Mouse (Mus musculus) cerebellum, adult 2 months (tissue): ENCODE results near the gene Rps25. TPM values are rescaled to one million over a fixed set of nuclear protein-coding genes. Genes with fewer than 3 reads are reported as not detected.

Experiments used
- DNase-seq, 2 experiments: peaks; one replicate each; pipeline ENCODE4 v3.0.0; 2021
- H3K27ac ChIP-seq: fragments of 200-500 bp; 2 replicates; pipeline ENCODE4 v1.5.1; 2012; ENCODE audit warnings: low read length, control low read depth, inconsistent platforms; ENCODE audit not compliant: insufficient read depth
- H3K27me3 ChIP-seq: fragments of 200-500 bp; 2 replicates; pipeline ENCODE4 v1.6.1; 2012; ENCODE audit warnings: inconsistent platforms, mild to moderate bottlenecking, low read length, moderate library complexity; ENCODE audit not compliant: control insufficient read depth, insufficient read depth
- H3K4me1 ChIP-seq: fragments of 200-500 bp; 2 replicates; pipeline ENCODE4 v1.6.1; 2011; ENCODE audit warnings: low read length; ENCODE audit not compliant: control insufficient read depth, insufficient read depth
- H3K4me3 ChIP-seq: fragments of 200-500 bp; replicated peaks from 2 replicates; pipeline ENCODE3; 2011; ENCODE audit warnings: mild to moderate bottlenecking, low read depth, low read length, control low read depth; ENCODE audit not compliant: insufficient read depth
- CTCF ChIP-seq: fragments of 200-500 bp; IDR thresholded peaks from 2 replicates; pipeline ENCODE4 v1.5.1; 2011; ENCODE audit warnings: low read depth, mild to moderate bottlenecking, control low read depth, low read length, moderate library complexity, borderline replicate concordance; ENCODE audit not compliant: insufficient read depth
- POLR2A ChIP-seq: fragments of 200-500 bp; IDR thresholded peaks from 2 replicates; pipeline ENCODE4 v1.6.1; 2011; ENCODE audit warnings: low read length, control low read depth, borderline replicate concordance; ENCODE audit not compliant: insufficient read depth
- WGBS: fragments of 180-500 bp; shearing (Covaris S2); methylation state at CpG from one replicate; pipeline ENCODE4 v1.1.7; 2018; 5-methylcytosine and 5-hydroxymethylcytosine counted together
- polyA plus RNA-seq: library from polyadenylated mRNA; depleted of rRNA; stranded (reverse); fragments of >200 nt; gene quantifications from 2 replicates; pipeline ENCODE4 v1.2.3, GENCODE M21; 2012

Gene Rps25
- polyA plus RNA-seq, 1 experiment = 456 TPM

- no peak for TF ChIP-seq POLR2A
- no peak for TF ChIP-seq CTCF
- Histone ChIP-seq H3K4me3 (no peak overlapping the region), H3K4me1 (no peaks in the 10 kb centered on the region), H3K27ac (no peak overlapping the region), H3K27me3 (no peaks in the 10 kb centered on the region)
- no peak for DNase-seq
- WGBS = 87% methylated on average over 5 of the region's 5 CpGs
Observed at GRCm38 (mm10) chr9:44378153-44378730, 28.7 kb upstream of the Rps25 start.

- no peaks in the 10 kb centered on the region for H3K27me3 ChIP-seq
- peak within 1 kb of the TSS; percentile 11; the same call in 1 of the 2 replicates for H3K27ac ChIP-seq
- peak within 1 kb of the TSS; percentile 79 for H3K4me3 ChIP-seq
- TF ChIP-seq CTCF = no peak
- peak; percentile 73; the same call in 1 of the 2 replicates for TF ChIP-seq POLR2A
- under 1% methylated on average over 83 of the region's 83 CpGs for WGBS
- H3K4me1 ChIP-seq = no peaks in the 10 kb centered on the region
- DNase-seq = peak; percentile 99 to 100
Observed at GRCm38 (mm10) chr9:44379054-44379834, 27.7 kb upstream of the Rps25 start, which contains the start of gene Hyou1. Hyou1 (plus strand) TSS chr9:44379490.

DNA sequence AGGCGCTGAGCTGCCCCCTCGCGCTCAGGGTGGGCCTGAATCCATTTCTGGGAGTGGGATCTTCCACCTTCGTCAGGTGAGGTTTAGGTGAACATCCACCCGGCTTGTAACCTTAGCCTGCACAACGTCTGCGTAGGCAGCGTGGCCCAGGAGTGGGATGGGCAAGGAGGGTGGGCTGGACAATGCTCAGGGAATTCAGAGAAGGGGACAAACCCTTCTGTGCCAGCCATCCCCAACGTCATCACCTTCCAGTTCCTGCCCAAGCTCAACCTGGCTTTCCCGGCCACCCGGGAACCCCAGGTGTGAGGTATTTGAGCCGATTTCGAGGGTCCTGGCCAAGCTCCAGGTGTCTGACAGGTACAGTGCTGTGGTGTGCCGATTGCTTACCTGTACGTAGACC lies 27.1 kb upstream of the Rps25 start:
- Histone ChIP-seq H3K27me3 (no peaks in the 10 kb centered on the region), H3K4me3 (peak overlapping the region; percentile 79), H3K27ac (peak overlapping the region; percentile 9; the same call in 1 of the 2 replicates), H3K4me1 (no peaks in the 10 kb centered on the region)
- TF ChIP-seq POLR2A = no peak
- no peak for TF ChIP-seq CTCF
- WGBS = 4% methylated on average over 15 of the region's 15 CpGs
- peak in 1 of 2 experiments; percentile 47 for DNase-seq

GRCm38 (mm10) chr9:44384596-44384995 lies 22.3 kb upstream of the Rps25 start:
- no peak overlapping the region for H3K27ac ChIP-seq
- WGBS = 91% methylated on average over 13 of the region's 13 CpGs
- H3K27me3 ChIP-seq = no peaks in the 10 kb centered on the region
- DNase-seq = no peak
- H3K4me1 ChIP-seq = no peaks in the 10 kb centered on the region
- TF ChIP-seq CTCF (no peak), POLR2A (no peak)
- no peak overlapping the region for H3K4me3 ChIP-seq

GRCm38 (mm10) chr9:44387221-44387620 lies 19.7 kb upstream of the Rps25 start:
- no peaks in the 10 kb centered on the region for H3K27me3 ChIP-seq
- H3K4me3 ChIP-seq = no peak overlapping the region
- TF ChIP-seq POLR2A (no peak), CTCF (no peak)
- WGBS = 46% methylated on average over 3 of the region's 3 CpGs
- no peak for DNase-seq
- H3K4me1 ChIP-seq = no peaks in the 10 kb centered on the region
- no peak overlapping the region for H3K27ac ChIP-seq

- DNase-seq = peak; percentile 71 to 74
- H3K4me1 ChIP-seq = no peaks in the 10 kb centered on the region
- WGBS = 33% methylated on average over 8 of the region's 8 CpGs
Observed at GRCm38 (mm10) chr9:44389273-44389672, 17.7 kb upstream of the Rps25 start.

GRCm38 (mm10) chr9:44391466-44391865 lies 15.5 kb upstream of the Rps25 start:
- H3K27ac ChIP-seq = no peak overlapping the region
- no peaks in the 10 kb centered on the region for H3K27me3 ChIP-seq
- H3K4me1 ChIP-seq = no peaks in the 10 kb centered on the region
- DNase-seq = peak; percentile 66 to 73
- peak; percentile 71 for TF ChIP-seq CTCF
- no peak for TF ChIP-seq POLR2A
- 9% methylated on average over 4 of the region's 4 CpGs for WGBS
- no peak overlapping the region for H3K4me3 ChIP-seq

More at GRCm38 (mm10) chr9:44389273-44389672, 17.7 kb upstream of the Rps25 start:
- TF ChIP-seq CTCF (peak; percentile 87), POLR2A (no peak)
- no peaks in the 10 kb centered on the region for H3K27me3 ChIP-seq
- H3K4me3 ChIP-seq = no peak overlapping the region
- H3K27ac ChIP-seq = no peak overlapping the region
